Mouse (Mus musculus) kidney, adult 8-10 months (tissue): Measurements from ENCODE around the gene Tbc1d10c.

Experiments used
- DNase-seq, 2 experiments: peaks; one replicate each; pipeline ENCODE4 v3.0.0; 2022

Gene Tbc1d10c

DNA sequence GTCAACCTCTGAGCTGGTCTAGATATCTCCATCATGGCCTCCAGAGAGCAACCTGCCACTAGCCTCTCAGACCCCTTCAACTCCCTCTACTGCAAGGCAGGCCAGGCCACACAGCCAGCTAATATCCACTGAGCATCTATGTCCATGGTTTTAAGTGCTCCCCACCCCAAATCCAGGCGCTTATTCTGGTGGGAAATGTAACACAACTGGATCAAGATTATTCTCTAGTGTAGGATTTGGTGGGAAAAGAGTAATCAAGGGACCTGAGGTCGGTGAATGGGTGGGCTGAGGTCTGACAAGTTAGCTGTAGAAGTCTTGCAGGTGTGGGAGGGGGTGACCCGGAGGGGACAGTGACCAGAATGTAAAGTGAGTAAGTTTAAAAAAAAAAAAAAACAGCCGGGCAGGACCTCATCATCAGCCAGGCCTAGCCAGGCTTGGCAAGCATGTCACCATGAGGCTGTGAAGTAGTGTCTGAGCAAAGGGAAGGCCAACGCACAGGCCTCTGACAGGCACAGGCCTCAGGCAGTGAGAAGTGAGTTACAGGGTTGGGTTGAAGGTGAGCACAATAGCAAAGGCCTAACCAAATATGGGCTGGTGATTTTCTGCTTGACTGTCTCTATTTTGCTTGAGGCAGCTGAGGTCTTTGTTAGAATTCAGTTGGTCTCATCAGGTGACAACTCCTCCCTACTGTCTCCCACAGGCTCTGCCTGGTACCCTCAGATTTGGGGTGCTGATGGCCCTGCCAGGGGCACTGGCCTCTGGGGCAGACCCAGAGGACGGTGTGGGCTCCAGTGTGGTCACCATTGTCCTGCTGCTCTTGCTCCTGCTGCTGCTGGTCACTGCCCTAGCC, 35.6 kb downstream of the Tbc1d10c start:
- DNase-seq = no peak

DNA sequence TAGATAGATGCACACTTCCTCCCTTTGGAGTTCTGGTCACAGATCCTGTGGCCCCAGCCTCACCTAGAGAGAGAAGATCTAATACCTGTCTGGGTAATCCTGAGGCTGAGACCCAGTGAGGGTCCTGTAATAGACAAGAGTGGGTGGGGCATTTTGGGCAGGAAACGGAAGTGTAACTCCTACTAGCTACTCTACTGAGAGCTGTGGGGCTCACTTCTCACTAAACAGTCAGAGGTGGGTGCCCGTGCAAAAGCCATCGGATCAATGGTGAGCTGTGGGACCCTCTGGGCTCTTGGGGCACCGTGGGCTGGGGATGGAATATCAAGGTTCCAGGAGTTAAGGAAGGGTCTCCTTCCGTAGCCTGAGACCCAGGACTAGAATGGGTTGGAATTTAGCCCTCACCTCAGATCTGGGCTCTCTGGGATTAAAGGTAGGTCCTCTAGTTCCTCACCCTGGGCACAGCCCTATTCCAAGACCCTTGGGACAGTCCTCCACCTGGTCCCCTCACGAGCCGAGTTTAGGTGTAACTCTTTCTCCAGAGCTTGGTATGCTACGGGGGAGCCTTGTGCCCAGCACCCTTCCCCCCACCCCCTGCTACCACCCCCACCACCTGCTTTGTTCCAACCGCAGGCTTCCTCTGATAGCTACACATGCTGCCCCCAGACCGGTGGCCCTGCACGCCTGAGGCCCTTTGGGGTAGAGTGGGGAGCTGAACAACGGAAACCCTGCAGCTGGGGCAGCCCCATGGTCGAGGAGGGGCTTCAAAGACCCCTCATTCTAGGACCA, 36.5 kb downstream of the Tbc1d10c start:
- DNase-seq = no peak

DNA sequence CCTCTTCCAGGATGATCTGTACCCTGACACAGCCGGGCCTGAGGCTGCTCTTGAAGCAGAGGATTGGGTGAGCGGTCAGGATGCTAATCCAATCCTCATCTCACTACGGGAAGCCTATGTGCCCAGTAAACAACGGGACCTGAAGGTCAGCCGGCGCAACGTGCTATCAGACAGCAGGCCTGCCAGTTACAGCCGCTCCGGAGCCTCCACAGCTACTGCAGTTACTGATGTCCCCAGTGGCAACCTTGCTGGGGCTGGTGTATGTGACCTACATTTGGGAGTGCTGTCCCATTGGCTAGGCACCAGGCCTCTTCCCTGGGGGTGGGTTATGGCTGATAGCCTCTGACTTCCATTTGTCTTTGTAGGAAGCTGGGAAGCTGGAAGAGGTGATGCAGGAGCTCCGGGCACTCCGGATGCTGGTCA, 37.8 kb downstream of the Tbc1d10c start, which contains the start of gene Ptprcap:
Gene Ptprcap (plus strand): TSS at position 373 of the 423 bp plus-strand sequence.
- no peak for DNase-seq

DNA sequence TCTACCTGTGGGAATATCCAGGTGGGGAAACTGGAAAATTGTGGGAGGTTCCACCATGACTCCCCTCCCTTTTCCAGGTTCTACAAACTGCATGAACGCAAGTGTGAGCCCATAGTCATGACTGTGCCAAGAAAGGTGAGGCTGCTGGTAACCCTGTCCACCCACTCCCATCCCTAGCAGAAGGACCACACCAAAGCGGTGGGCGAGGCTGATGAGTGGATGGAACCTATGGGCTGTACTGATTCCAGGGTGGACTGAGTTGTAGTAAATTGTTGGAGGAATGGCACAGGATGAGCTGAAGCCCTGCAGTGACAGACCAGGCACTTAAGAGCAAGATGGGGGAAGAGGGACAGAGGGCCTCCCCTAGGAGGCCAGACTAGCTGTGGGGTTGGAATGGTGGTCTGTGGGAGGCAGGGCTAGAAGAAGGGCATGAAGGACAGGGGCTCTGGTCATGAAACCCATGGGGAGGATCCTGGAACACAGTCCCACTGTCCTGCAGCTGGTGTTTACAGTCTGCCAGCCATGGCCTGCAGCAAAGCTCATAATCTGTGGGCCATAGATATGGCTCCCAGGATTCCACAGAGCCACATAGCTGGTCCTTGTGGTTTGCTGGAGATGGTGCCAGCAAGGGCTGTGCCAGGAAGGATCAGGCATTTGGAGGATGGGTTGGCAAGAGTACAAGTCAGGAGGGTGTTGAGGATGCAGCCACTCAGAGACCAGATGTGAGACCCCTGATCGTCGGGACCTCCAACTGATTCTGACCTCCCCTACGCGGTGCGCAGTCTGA, 38.4 kb downstream of the Tbc1d10c start:
- no peak for DNase-seq

DNA sequence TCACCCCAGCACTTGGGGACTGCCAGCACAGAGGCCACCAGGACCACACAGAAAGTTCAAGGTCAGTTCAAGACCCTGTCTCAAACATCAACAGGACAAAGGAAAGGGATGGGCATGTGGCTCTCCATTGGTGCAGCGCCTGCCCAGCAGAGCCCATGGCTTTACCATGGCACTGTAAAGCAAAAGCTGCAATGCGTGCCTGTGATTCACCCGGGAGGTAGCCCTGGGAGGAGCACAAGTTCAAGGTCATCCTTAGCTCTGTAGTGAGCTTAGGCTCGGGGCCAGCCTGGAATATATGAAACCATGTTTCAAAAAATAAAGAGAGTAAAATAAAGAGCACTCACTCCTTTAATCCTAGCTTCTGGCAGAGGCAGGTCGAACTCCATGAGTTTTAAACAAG, 39.2 kb downstream of the Tbc1d10c start:
- DNase-seq = no peak

DNA sequence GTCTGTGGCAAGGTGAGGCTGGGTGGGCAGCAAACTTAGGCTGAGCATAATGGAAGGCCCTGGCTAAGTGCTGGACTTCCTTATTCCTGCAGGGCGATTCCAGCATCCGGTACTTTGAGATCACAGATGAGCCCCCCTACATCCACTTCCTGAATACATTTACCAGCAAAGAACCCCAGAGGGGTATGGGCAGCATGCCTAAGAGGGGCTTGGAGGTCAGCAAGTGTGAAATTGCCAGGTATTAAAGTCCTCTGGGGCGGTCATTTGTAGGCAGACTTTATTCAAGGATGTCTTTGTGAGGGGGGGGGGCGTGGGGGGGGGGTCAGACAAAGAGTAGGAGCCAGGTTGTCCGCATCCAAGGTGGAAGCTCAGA, 39.6 kb downstream of the Tbc1d10c start:
- no peak for DNase-seq

DNA sequence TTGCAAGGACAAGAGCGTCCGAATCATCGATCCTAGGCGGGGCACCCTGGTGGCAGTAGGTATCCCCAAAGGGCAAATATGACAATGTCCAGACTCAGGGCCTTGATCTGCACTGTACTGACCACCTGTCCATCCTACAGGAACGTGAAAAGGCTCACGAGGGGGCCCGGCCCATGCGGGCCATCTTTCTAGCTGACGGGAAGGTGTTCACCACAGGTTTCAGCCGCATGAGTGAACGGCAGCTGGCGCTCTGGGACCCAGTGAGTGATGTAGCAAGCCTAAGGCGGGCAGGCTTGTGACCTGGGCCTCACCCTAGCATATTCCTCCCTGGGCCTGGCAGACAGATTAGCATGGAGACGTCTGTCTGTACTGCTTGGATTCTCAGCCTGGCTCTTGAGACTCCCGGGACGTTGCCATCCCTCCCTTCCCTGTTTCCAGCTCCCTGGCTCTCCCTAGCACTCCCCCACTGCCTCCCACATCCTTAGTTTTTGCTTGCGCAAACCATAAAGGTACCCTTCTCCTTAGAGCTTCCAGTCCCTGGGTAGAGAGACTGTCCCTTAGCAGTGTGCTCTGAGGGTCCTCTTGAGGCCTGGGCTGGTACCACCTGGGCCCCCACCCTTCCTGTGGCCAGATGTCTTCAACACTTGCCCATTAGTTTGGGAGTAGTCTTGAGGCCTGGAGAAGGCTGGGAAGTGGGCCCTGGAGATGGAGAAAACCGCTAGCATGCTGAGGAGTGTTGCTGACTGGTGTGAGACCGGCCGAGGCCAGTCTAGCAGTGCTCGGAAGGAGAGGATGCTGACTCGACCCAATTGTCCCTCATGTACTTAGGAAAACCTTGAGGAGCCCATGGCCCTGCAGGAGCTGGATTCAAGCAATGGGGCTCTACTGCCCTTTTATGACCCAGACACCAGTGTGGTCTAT, 40.3 kb downstream of the Tbc1d10c start:
- no peak for DNase-seq

DNA sequence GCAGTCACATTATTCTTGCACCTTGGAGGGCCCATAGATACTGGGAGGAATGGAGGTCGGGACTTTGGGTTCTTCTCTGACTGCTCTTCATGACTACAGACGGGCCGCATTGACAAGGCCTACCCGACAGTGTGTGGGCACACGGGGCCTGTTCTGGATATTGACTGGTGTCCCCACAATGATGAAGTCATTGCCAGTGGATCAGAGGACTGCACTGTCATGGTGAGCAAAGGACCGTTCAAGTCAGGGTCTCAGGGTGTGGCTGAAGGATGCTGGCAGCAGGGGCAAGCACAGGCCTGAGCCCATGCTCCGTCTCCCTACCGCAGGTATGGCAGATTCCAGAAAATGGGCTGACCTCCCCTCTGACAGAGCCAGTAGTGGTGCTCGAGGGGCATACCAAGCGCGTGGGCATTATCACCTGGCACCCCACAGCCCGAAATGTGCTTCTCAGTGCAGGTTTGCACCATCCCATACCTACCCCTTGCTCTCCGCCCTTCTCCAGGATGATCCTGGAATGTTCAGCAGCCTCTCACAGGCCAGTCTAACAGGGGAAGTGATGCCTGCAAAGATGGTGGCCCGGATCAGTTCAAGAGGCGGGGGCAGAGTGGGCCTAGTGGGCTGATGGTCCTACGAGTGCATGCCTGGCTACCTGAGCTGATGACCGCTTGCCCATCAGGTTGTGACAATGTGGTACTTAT, 41.2 kb downstream of the Tbc1d10c start:
- no peak for DNase-seq

DNA sequence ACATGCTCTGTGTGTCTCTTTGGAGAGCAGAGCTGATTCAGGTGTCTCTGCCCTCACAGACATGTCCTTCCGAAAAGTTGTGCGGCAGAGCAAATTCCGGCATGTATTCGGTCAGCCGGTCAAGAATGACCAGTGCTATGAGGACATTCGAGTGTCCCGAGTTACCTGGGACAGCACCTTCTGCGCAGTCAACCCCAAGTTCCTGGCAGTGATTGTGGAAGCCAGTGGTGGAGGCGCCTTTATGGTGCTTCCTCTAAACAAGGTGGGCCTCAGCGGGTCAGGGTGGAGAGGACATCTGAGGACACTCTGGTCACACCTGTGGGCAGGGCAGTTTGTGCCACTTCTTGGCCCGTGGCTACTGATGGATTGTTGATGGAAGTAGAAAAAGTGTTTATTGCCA, 41.8 kb downstream of the Tbc1d10c start:
- no peak for DNase-seq

DNA sequence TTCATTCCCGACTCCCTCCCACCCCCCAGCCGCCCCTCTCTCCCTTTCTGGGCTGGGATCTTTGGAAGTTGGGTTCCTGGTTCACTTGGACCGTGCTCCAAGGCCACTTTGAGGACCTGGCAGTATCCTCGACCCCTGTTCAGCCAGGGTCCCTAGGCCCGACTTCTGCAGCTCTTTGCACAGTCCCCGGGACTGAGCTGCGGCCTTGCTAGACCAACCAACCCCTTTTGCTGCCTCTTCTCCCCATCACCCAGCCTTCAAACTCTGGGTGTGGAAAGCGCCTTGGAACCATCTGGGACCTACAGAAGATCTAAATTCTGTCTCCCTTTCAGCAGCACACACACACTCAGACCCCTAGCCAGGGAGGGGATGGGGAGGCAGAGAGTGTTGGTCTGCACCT, 42.3 kb downstream of the Tbc1d10c start:
- no peak for DNase-seq

DNA sequence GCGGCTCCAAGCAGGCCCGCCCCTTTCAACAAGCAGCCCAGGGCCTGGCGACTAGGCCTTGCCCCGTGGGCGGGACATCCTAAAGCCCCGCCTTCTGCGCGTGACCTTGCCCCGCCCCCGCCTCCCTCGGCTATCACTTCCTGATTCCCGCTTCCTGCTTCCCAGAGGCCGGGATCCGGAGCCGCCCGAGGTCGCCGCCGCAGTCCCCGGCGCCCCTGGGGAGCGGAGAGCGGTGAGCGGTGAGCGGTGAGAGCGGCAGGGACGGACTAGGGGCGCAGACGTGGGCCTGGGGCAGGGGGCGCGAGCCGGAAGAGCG, 42.6 kb downstream of the Tbc1d10c start, which contains the start of gene Coro1b:
Gene Coro1b (plus strand): TSS at position 129 of the 316 bp plus-strand sequence.
- peak; percentile 97 to 98 for DNase-seq

DNA sequence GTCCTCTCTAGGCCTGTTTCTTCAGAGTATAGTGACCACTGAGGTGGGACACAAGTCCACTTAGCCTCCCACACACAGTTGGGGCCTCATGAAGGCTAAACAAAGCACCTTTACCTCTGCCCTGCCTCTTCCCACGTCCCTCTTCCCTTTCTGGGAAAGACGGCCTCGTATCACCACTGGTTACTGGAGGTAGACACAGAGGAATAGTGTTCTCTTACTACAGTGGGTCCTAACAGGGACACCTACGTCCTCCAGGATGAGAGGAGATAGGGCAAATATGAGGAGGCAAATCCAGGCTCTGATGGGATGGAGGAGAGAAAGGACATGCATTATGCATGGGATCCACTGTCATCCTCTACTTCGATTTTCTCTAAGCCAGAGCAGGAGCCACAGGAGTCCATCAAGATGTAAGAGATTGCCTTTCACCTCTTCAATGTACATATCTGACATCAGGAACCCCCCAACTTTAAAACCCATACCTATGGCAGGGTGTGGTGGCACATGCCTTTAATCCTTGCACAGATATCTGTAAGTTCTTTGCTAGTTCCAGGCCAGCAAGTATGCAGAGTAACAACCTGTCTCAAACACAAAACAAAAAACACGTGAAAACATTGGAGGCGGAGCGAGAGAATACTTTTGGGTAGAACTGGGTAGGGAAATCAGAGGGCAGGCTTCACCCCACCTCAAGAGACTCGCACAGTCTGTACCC, 43.1 kb downstream of the Tbc1d10c start:
- DNase-seq = no peak

DNA sequence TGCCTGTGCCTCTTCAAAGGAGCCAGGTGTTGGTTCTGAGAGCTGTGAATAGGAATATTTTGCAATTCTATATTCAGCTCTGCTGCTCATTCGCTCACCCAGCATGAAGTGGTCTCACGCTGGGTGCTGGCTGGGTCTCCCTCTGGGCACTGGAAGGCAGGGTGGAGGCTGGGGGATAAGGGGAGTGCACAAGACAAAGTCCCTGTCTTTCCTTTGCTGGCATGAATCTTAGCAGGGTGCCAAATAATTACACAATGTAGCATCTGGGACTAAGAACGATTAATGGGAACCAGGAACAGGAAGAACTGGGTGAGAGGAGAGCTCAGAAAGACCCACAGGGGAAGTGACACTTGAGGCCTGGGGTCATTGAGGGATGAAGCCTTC, 44.1 kb downstream of the Tbc1d10c start:
- no peak for DNase-seq

DNA sequence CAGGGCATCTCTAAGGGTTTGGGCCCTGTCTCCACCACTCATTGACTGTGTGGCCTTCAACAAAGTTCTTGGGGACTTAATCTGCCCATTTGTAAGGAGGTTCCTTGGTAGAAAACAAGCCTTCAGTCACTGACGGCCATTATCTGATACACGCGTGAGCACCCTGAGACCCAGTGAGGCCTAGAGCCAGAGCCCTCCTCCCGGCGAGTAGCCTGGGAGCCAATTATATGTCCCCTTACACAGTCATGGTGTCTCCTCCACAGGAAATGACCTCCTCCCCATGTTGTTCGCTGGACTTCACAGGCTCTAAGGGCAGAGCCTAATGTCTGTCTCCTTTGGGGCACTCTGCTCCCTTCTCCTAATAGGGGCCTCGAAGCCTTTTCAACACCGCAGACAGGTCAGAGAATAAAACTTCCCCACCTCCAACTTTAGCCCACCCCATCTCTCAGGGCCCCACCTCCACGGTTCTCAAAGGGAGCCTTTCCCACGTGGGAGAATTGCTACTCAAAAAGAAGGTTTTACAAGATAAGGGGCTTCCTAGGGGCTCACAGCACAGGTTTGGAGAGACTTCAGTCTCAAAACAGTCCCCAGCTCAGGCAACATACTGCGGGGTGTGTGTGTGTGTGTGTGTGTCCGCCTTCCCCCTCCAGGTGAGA, 44.6 kb downstream of the Tbc1d10c start:
- DNase-seq = no peak

DNA sequence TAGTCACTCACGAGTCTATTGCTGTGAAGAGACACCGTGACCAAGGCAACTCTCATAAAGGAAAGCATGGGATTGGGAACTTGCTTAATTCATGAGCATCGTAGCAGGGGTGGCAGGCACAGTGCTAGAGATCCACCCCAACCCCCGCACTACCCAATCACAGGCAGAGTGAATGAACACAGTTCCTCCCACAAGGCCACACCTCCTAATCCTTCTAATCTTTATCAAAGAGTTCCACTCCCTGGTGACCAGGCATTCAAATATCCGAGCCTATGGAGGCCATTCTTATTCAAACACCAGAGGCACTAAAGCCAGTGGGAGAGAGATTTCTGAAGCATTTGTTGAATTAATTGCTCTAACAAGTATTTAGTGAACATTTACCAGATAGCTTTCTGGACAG, 45.1 kb downstream of the Tbc1d10c start:
- DNase-seq = no peak

DNA sequence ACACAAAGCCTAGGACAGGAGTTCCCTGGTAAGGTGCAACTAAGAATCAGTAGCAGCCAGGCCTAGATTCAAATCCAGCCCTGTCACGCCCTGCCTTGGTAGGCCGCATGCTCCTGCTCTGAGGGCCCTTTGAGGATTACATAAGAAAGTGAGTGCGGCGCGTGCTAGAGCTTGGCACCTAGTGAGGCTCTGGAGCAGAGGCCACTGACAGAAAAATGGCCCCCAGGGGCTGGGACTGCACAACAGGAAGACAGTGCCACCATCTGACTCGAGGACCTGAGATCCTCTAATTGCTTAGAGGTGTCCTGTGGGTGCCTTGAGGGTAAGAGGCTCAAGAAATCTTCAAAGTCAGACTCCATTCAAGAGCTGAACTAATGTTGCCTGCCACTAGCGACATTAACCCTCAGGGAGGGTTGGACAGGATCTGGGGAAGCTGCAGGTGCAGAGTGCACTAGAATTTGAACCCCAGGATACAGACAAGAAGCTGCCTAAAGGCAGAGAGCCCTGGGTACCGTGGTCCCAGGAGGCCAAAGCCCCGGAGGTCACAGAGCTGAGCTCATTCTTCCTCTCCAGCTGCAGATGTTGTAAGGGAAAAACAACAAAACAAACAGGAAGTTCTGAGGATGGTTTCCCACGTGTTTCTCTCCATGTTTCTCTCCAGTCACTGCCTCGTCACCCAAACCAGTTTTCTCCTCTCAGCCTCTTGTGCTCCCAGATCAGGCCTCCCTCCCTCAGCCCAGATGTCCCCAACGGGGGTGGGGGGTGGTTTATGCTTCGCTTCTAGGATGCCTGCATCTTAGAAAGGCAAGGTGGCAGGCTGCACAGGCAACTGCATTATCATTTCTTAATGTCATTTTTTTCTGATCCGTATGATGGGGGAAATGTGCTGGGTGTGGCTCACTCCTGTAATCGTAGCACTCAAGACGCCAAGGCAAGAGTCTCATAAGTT, 46.3 kb downstream of the Tbc1d10c start:
- no peak for DNase-seq

DNA sequence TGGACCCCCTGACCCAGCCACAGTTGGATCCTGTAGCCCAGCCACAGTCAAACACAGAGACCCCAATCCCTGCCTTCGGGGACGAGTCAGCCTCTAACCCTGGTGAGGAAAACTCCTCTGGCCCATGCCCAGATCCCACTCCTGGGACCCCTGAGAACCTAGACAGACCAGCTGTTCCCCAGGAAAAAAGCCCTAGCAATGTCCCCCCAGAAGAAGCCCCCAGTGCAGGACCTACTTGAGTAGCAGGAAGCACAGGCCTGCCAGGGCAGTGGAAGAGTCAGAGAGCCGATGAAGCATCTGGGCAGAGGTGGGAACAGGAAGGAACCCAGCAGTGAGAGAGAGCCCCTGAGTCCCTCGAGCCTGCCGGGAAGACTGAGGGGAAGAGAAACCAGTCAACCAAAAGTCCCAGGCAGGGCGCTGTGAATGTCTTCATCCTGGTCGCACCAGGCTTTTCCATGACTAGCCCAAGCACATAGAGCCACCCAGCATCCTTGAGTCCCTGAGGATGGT, 47.3 kb downstream of the Tbc1d10c start, which contains the start of gene Cabp4:
Gene Cabp4 (minus strand): TSS at position 275 of the 510 bp plus-strand sequence.
- no peak for DNase-seq

DNA sequence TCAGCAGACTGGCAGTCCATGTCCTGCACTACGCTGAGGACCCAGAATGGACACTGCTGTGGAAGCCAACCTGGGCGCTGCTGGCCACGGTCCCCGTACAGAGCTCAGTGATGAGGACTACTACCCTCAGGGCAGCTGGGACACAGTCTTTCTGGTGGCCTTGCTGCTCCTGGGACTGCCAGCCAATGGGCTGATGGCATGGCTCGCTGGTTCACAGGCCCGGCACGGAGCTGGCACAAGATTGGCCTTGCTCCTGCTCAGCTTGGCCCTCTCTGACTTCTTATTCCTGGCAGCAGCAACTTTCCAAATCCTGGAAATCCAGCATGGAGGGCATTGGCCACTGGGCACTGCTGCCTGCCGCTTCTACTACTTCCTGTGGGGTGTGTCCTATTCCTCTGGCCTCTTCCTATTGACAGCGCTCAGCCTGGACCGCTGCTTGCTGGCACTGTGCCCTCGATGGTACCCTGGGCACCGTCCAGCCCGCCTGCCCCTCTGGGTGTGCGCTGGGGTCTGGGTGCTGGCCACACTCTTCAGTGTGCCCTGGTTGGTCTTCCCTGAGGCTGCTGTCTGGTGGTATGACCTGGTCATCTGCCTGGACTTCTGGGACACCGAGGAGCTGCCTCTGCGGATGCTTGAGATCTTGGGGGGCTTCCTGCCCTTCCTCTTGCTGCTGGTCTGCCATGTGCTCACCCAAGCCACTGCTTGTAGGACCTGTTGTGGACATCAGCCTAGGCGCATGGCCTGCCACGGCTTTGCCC, 48.5 kb downstream of the Tbc1d10c start:
- DNase-seq = peak; percentile 46 to 62
